Mouse (Mus musculus): ENCODE results near the gene Itgb7.

DNA sequence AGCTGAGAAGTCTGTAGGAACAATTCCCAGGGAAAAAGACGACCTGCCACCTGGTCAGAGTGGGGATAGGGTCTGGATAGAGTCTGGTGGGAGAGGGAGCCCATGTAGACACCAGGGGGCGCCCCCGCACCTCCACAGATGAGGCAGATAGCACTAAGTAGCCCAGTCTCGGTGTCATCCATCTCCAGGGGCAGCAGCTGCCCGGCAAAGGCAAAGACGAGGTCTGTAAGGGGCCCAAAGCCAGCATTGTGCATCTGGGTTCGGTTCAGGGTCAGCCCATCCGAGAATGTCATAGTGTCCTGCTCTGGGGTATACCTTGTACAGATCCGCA lies 7.5 kb upstream of the Itgb7 start:
- TF ChIP-seq CTCF (IDR thresholded peaks at IDR 0.05; ENCODE audit: borderline replicate concordance, extremely low read depth, insufficient read depth, insufficient read length) (peak; percentile 89), POLR2A (IDR thresholded peaks at IDR 0.05; ENCODE audit: borderline replicate concordance, extremely low read depth, insufficient read depth, insufficient read length, poor library complexity, severe bottlenecking) (no peak)
